ENCODE assay signal across 25 mouse cellular contexts in genomic region chrX:150903576-150904224, GRCm38 (mm10).
A peak's percentile ranks its signal among the peaks of the same experiment; 100 is the strongest.
DNase-seq lines count a peak whose midpoint lies in the region; ATAC-seq and TF ChIP-seq lines count a peak whose summit lies in the region.
"Had no signal": no experiment of that assay in that cellular context is flagged by ENCODE, and none has a peak within 500 bp of the region (broad histone marks: within the 10 kb centered on the region; RNA-seq: fewer than 3 reads in every experiment).

No protein-coding gene starts in this region.

- TF ChIP-seq CTCF in lung, postnatal 0 days (IDR thresholded peaks at IDR 0.05): no peak

- no peak overlapping the region for H3K4me2 ChIP-seq in limb, embryonic 14.5 days (replicated peaks; ENCODE audit: low read depth, low read length, severe bottlenecking)
- H3K4me2 ChIP-seq in lung, embryonic 15.5 days: no peak overlapping the region
- no peak overlapping the region for H3K4me2 ChIP-seq in lung, postnatal 0 days (replicated peaks; ENCODE audit: low read depth, low read length)
- H3K4me2 ChIP-seq: embryonic facial prominence, embryonic 12.5 days; embryonic facial prominence, embryonic 15.5 days; forebrain, embryonic 12.5 days had no signal

- no peak for ATAC-seq in limb, embryonic 14.5 days (ENCODE audit: low FRiP score, low read depth)
- peak; percentile 89; the same call in 1 of the 2 replicates for ATAC-seq in lung, embryonic 15.5 days (ENCODE audit: borderline replicate concordance, extremely low read depth, low FRiP score, low TSS enrichment)
- peak; percentile 40 for ATAC-seq in lung, postnatal 0 days
- ATAC-seq: activated CD4-positive, CD25-positive, alpha-beta regulatory T cell, adult 4 months; forebrain, embryonic 14.5 days; forebrain, embryonic 16.5 days had no signal

- no peak overlapping the region for H3K27ac ChIP-seq in limb, embryonic 14.5 days (replicated peaks; ENCODE audit: low read depth, low read length)
- H3K27ac ChIP-seq in limb, embryonic 10.5 days: no peak overlapping the region
- peak overlapping the region; percentile 75 for H3K27ac ChIP-seq in lung, embryonic 15.5 days
- no peak overlapping the region for H3K27ac ChIP-seq in lung, postnatal 0 days (ENCODE audit: low read length)
- H3K27ac ChIP-seq: embryonic facial prominence, embryonic 12.5 days; embryonic facial prominence, embryonic 15.5 days; forebrain, embryonic 10.5 days; forebrain, embryonic 12.5 days had no signal

- 58% methylated on average over 6 of the region's 6 CpGs for WGBS in limb, embryonic 14.5 days
- WGBS in limb, embryonic 10.5 days: 79% methylated on average over 6 of the region's 6 CpGs
- 50% methylated on average over 6 of the region's 6 CpGs for WGBS in lung, embryonic 15.5 days
- 54% methylated on average over 6 of the region's 6 CpGs for WGBS in lung, postnatal 0 days

- H3K4me1 ChIP-seq in limb, embryonic 14.5 days (ENCODE audit: control insufficient read depth, insufficient read depth, low read length): no peaks in the 10 kb centered on the region
- no peaks in the 10 kb centered on the region for H3K4me1 ChIP-seq in limb, embryonic 10.5 days
- no peaks in the 10 kb centered on the region for H3K4me1 ChIP-seq in lung, embryonic 15.5 days
- no peaks in the 10 kb centered on the region for H3K4me1 ChIP-seq in lung, postnatal 0 days (ENCODE audit: insufficient read depth, low read depth, low read length)
- H3K4me1 ChIP-seq: embryonic facial prominence, embryonic 12.5 days; embryonic facial prominence, embryonic 15.5 days; forebrain, embryonic 10.5 days; forebrain, embryonic 12.5 days had no signal

- H3K36me3 ChIP-seq in limb, embryonic 14.5 days (ENCODE audit: control insufficient read depth, insufficient read depth, low read length): no peaks in the 10 kb centered on the region
- H3K36me3 ChIP-seq in limb, embryonic 10.5 days: no peaks in the 10 kb centered on the region
- no peaks in the 10 kb centered on the region for H3K36me3 ChIP-seq in lung, embryonic 15.5 days
- H3K36me3 ChIP-seq in lung, postnatal 0 days (ENCODE audit: insufficient read depth, low read length): no peaks in the 10 kb centered on the region
- H3K36me3 ChIP-seq: embryonic facial prominence, embryonic 12.5 days; embryonic facial prominence, embryonic 15.5 days; forebrain, embryonic 10.5 days; forebrain, embryonic 12.5 days had no signal

- no peak overlapping the region for H3K4me3 ChIP-seq in limb, embryonic 14.5 days (replicated peaks; ENCODE audit: low read length)
- H3K4me3 ChIP-seq in limb, embryonic 10.5 days: no peak overlapping the region
- H3K4me3 ChIP-seq in lung, embryonic 15.5 days: no peak overlapping the region
- no peak overlapping the region for H3K4me3 ChIP-seq in lung, postnatal 0 days (ENCODE audit: low read depth, low read length)
- H3K4me3 ChIP-seq: embryonic facial prominence, embryonic 12.5 days; embryonic facial prominence, embryonic 15.5 days; erythroblast, embryonic 14.5 days; forebrain, embryonic 10.5 days; forebrain, embryonic 12.5 days had no signal

- H3K27me3 ChIP-seq in limb, embryonic 14.5 days (ENCODE audit: control insufficient read depth, insufficient read depth, low read length): no peaks in the 10 kb centered on the region
- peaks cover 36% of the 10 kb centered on the region for H3K27me3 ChIP-seq in limb, embryonic 10.5 days (ENCODE audit: low read depth, poor library complexity, severe bottlenecking)
- no peaks in the 10 kb centered on the region for H3K27me3 ChIP-seq in lung, embryonic 15.5 days
- no peaks in the 10 kb centered on the region for H3K27me3 ChIP-seq in lung, postnatal 0 days (replicated peaks; ENCODE audit: insufficient read depth, low read length)
- H3K27me3 ChIP-seq: embryonic facial prominence, embryonic 12.5 days; embryonic facial prominence, embryonic 15.5 days had no signal

- peak; percentile 30 for DNase-seq in limb, embryonic 14.5 days (ENCODE audit: low spot score)
- DNase-seq in limb, embryonic 10.5 days (ENCODE audit: low spot score): no peak
- no peak for DNase-seq in lung, postnatal 4 days
- DNase-seq in lung, postnatal 0 days (ENCODE audit: low spot score): peak; percentile 41
- DNase-seq in lung, postnatal 36 days: no peak
- no peak for DNase-seq in T-cell, adult 2 months (ENCODE audit: low spot score)
- DNase-seq: adrenal gland, adult 2 months; adrenal gland, postnatal 10 days; adrenal gland, postnatal 25 days; cerebellum, adult 11 months; cerebellum, adult 18-20 months; cerebellum, adult 8-10 months; cerebellum, adult 9-11 months; cerebellum, postnatal 14 days; cerebellum, postnatal 36 days; embryo, embryonic 11 days had no signal

- no peak overlapping the region for H3K9ac ChIP-seq in limb, embryonic 14.5 days (ENCODE audit: low read depth, low read length, severe bottlenecking)
- no peak overlapping the region for H3K9ac ChIP-seq in lung, embryonic 15.5 days
- H3K9ac ChIP-seq in lung, postnatal 0 days (replicated peaks; ENCODE audit: low read depth): no peak overlapping the region
- H3K9ac ChIP-seq: embryonic facial prominence, embryonic 12.5 days; embryonic facial prominence, embryonic 15.5 days; forebrain, embryonic 12.5 days had no signal

- H3K9me3 ChIP-seq in limb, embryonic 14.5 days (ENCODE audit: control insufficient read depth, low read length): no peaks in the 10 kb centered on the region
- H3K9me3 ChIP-seq in limb, embryonic 10.5 days (replicated peaks): no peaks in the 10 kb centered on the region
- no peaks in the 10 kb centered on the region for H3K9me3 ChIP-seq in lung, embryonic 15.5 days
- no peaks in the 10 kb centered on the region for H3K9me3 ChIP-seq in lung, postnatal 0 days (ENCODE audit: low read length)
- H3K9me3 ChIP-seq: embryonic facial prominence, embryonic 12.5 days; embryonic facial prominence, embryonic 15.5 days; forebrain, embryonic 10.5 days; forebrain, embryonic 12.5 days had no signal

- TF ChIP-seq EP300 in lung, postnatal 0 days (IDR thresholded peaks at IDR 0.05): peak; percentile 10; the same call in 1 of the 2 replicates

- no peak for TF ChIP-seq POLR2A in limb, embryonic 14.5 days (IDR thresholded peaks at IDR 0.05; ENCODE audit: borderline replicate concordance, extremely low read depth, insufficient read depth, insufficient read length)

Comparison
In these comparisons a context has a peak if more than half of its experiments do, and no peak if none do; other contexts are left out.
1. DNase-seq: peak in limb, embryonic 14.5 days (single experiment) and lung, postnatal 0 days (single experiment); none in limb, embryonic 10.5 days (single experiment), lung, postnatal 4 days (0 of 2), lung, postnatal 36 days (single experiment) and T-cell, adult 2 months (single experiment).